Mouse (Mus musculus): ENCODE results near the gene Gng7. TPM values are rescaled to one million over a fixed set of nuclear protein-coding genes. Genes with fewer than 3 reads are reported as not detected.
A peak's percentile ranks its signal among the peaks of the same experiment; 100 is the strongest.
"Not testable (repeated sequence)": the region's sequence is repeated elsewhere in the genome, so short reads cannot be mapped to it uniquely, and the experiment has no call there.

Gene Gng7
- polyA plus RNA-seq, 1 experiment from 2014 or later, result 4.7 TPM

DNA sequence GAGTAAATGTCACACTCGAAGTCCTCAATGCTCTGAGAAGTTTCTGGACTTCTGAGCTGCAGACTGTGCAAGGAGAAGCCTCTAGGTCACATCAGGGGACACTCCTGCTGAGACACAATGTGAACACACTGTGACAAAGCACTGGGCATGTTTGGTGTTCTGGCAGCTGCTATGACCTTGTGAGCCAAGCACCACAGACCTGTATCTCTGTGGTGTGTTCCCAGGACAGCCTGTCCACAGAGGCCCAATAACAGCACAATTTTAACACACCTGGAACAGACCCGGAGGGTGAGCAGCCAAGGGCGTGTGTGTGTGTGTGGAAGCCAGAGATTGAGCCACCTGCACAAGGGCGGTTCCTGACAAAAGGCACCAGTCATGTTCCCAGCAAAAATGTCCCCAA is 20.1 kb downstream of the Gng7 start:
- no peak for DNase-seq (ENCODE audit: low spot score)
- Histone ChIP-seq H3K4me2 (ENCODE audit: low read length) (no peak overlapping the region), H3K4me3 (ENCODE audit: low read depth, low read length) (no peak overlapping the region), H3K27ac (ENCODE audit: low read depth) (no peak overlapping the region), H3K9me3 (ENCODE audit: control insufficient read depth, low read length) (no peaks in the 10 kb centered on the region), H3K36me3 (ENCODE audit: control insufficient read depth, insufficient read depth, low read length) (no peaks in the 10 kb centered on the region), H3K4me1 (replicated peaks; ENCODE audit: control insufficient read depth, insufficient read depth, low read length) (no peaks in the 10 kb centered on the region; the same call in 1 of the 2 replicates), H3K9ac (ENCODE audit: low read length) (no peak overlapping the region), H3K27me3 (replicated peaks; ENCODE audit: control insufficient read depth, insufficient read depth, low read length) (no peaks in the 10 kb centered on the region)
- ATAC-seq (replicated peaks; ENCODE audit: low FRiP score, low TSS enrichment, low read depth), result no peak
- 52% methylated on average over 4 of the region's 4 CpGs for WGBS

- H3K27ac ChIP-seq (ENCODE audit: low read depth), result no peak overlapping the region
- no peak for ATAC-seq (replicated peaks; ENCODE audit: low FRiP score, low TSS enrichment, low read depth)
These were observed 21.5 kb downstream of the Gng7 start for GRCm38 (mm10) chr10:80993276-80993675.

GRCm38 (mm10) chr10:80991945-80992344 is 22.8 kb downstream of the Gng7 start:
- WGBS, result 78% methylated on average over 1 of the region's 1 CpGs
- DNase-seq (ENCODE audit: low spot score) (no peak), ATAC-seq (replicated peaks; ENCODE audit: low FRiP score, low TSS enrichment, low read depth) (no peak)
- Histone ChIP-seq H3K4me1 (replicated peaks; ENCODE audit: control insufficient read depth, insufficient read depth, low read length) (peaks cover 5% of the 10 kb centered on the region; the same call in 1 of the 2 replicates), H3K4me3 (ENCODE audit: low read depth, low read length) (no peak overlapping the region), H3K4me2 (ENCODE audit: low read length) (no peak overlapping the region), H3K36me3 (ENCODE audit: control insufficient read depth, insufficient read depth, low read length) (no peaks in the 10 kb centered on the region), H3K9me3 (ENCODE audit: control insufficient read depth, low read length) (no peaks in the 10 kb centered on the region), H3K27me3 (replicated peaks; ENCODE audit: control insufficient read depth, insufficient read depth, low read length) (0 out of 2 replicates have a peak, but pooled peaks cover 3% of the 10 kb centered on the region), H3K9ac (ENCODE audit: low read length) (no peak overlapping the region), H3K27ac (ENCODE audit: low read depth) (no peak overlapping the region)

More at GRCm38 (mm10) chr10:80993276-80993675, 21.5 kb downstream of the Gng7 start:
- Histone ChIP-seq H3K4me3 (ENCODE audit: low read depth, low read length) (no peak overlapping the region), H3K4me2 (ENCODE audit: low read length) (no peak overlapping the region), H3K4me1 (replicated peaks; ENCODE audit: control insufficient read depth, insufficient read depth, low read length) (no peaks in the 10 kb centered on the region), H3K27me3 (replicated peaks; ENCODE audit: control insufficient read depth, insufficient read depth, low read length) (0 out of 2 replicates have a peak, but pooled peaks cover 3% of the 10 kb centered on the region), H3K36me3 (ENCODE audit: control insufficient read depth, insufficient read depth, low read length) (no peaks in the 10 kb centered on the region), H3K9me3 (ENCODE audit: control insufficient read depth, low read length) (no peaks in the 10 kb centered on the region), H3K9ac (ENCODE audit: low read length) (no peak overlapping the region)
- no peak for DNase-seq (ENCODE audit: low spot score)
- 71% methylated on average over 5 of the region's 5 CpGs for WGBS

DNA sequence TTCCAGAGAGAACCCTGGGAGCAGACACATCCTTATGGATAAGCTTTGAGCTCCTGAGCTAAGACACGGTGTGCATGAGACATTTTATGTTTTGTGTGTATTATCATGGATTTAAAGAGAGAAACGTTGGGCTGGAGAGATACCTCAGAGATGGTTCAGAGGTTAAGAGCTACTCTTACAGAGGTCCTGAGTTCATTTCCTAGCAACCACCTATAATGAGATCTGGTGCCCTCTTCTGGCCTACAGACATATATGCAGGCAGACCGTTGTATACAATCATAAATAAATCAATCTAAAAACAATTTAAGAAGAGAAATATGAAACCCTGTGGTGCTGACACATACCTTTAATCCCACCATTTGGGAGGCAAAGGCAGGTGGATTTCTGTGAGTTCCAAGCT is 23.7 kb downstream of the Gng7 start:
- DNase-seq (ENCODE audit: low spot score) (no peak), ATAC-seq (replicated peaks; ENCODE audit: low FRiP score, low TSS enrichment, low read depth) (no peak)
- Histone ChIP-seq H3K9ac (ENCODE audit: low read length) (no peak overlapping the region), H3K4me2 (ENCODE audit: low read length) (no peak overlapping the region), H3K27me3 (replicated peaks; ENCODE audit: control insufficient read depth, insufficient read depth, low read length) (peaks cover 8% of the 10 kb centered on the region), H3K4me3 (ENCODE audit: low read depth, low read length) (no peak overlapping the region), H3K36me3 (ENCODE audit: control insufficient read depth, insufficient read depth, low read length) (no peaks in the 10 kb centered on the region), H3K27ac (ENCODE audit: low read depth) (no peak overlapping the region), H3K9me3 (ENCODE audit: control insufficient read depth, low read length) (no peaks in the 10 kb centered on the region), H3K4me1 (replicated peaks; ENCODE audit: control insufficient read depth, insufficient read depth, low read length) (peaks cover 5% of the 10 kb centered on the region; the same call in 1 of the 2 replicates)
- WGBS, result 13% methylated on average over 3 of the region's 3 CpGs

- Histone ChIP-seq H3K9ac (ENCODE audit: low read length) (no peak overlapping the region), H3K27me3 (replicated peaks; ENCODE audit: control insufficient read depth, insufficient read depth, low read length) (peaks cover 14% of the 10 kb centered on the region), H3K4me3 (ENCODE audit: low read depth, low read length) (no peak overlapping the region), H3K36me3 (ENCODE audit: control insufficient read depth, insufficient read depth, low read length) (no peaks in the 10 kb centered on the region), H3K27ac (ENCODE audit: low read depth) (no peak overlapping the region), H3K9me3 (ENCODE audit: control insufficient read depth, low read length) (no peaks in the 10 kb centered on the region), H3K4me2 (ENCODE audit: low read length) (no peak overlapping the region), H3K4me1 (replicated peaks; ENCODE audit: control insufficient read depth, insufficient read depth, low read length) (peaks cover 8% of the 10 kb centered on the region; the same call in 1 of the 2 replicates)
- DNase-seq (ENCODE audit: low spot score), result no peak
- no peak for ATAC-seq (replicated peaks; ENCODE audit: low FRiP score, low TSS enrichment, low read depth)
- WGBS, result 77% methylated on average over 7 of the region's 7 CpGs
These were observed 24.3 kb downstream of the Gng7 start for GRCm38 (mm10) chr10:80990406-80990805.

DNA sequence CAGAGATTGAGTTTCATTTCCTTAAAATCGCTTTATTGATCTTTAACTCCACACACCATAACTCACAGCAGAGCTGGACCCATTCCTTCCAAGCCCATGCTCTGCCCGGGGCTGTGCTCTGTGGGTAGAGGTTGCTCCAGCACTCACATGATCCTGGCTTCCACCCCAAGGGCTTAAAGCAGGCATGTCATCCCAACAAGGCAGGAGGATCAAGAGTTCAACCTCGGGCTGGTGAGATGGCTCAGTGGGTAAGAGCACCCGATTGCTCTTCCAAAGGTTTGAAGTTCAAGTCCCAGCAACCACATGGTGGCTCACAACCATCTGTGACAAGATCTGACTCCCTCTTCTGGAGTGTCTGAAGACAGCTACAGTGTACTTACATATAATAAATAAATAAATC is 24.9 kb downstream of the Gng7 start:
- peaks cover 20% of the 10 kb centered on the region for H3K27me3 ChIP-seq (replicated peaks; ENCODE audit: control insufficient read depth, insufficient read depth, low read length)
- not testable (repeated sequence) for H3K4me3 ChIP-seq (ENCODE audit: low read depth, low read length); ATAC-seq (replicated peaks; ENCODE audit: low FRiP score, low TSS enrichment, low read depth); H3K4me1 ChIP-seq (replicated peaks; ENCODE audit: control insufficient read depth, insufficient read depth, low read length); H3K36me3 ChIP-seq (ENCODE audit: control insufficient read depth, insufficient read depth, low read length); DNase-seq (ENCODE audit: low spot score); H3K9ac ChIP-seq (ENCODE audit: low read length); H3K9me3 ChIP-seq (ENCODE audit: control insufficient read depth, low read length); H3K27ac ChIP-seq (ENCODE audit: low read depth); H3K4me2 ChIP-seq (ENCODE audit: low read length)
- 60% methylated on average over 4 of the region's 4 CpGs for WGBS

GRCm38 (mm10) chr10:80989446-80989845 is 25.3 kb downstream of the Gng7 start:
- Histone ChIP-seq H3K36me3 (ENCODE audit: control insufficient read depth, insufficient read depth, low read length) (no peaks in the 10 kb centered on the region), H3K27me3 (replicated peaks; ENCODE audit: control insufficient read depth, insufficient read depth, low read length) (peaks cover 22% of the 10 kb centered on the region), H3K9ac (ENCODE audit: low read length) (no peak overlapping the region), H3K27ac (ENCODE audit: low read depth) (no peak overlapping the region), H3K9me3 (ENCODE audit: control insufficient read depth, low read length) (no peaks in the 10 kb centered on the region), H3K4me3 (ENCODE audit: low read depth, low read length) (no peak overlapping the region), H3K4me1 (replicated peaks; ENCODE audit: control insufficient read depth, insufficient read depth, low read length) (peaks cover 8% of the 10 kb centered on the region; the same call in 1 of the 2 replicates), H3K4me2 (ENCODE audit: low read length) (no peak overlapping the region)
- WGBS, result 63% methylated on average over 6 of the region's 6 CpGs
- no peak for ATAC-seq (replicated peaks; ENCODE audit: low FRiP score, low TSS enrichment, low read depth)
- no peak for DNase-seq (ENCODE audit: low spot score)

DNA sequence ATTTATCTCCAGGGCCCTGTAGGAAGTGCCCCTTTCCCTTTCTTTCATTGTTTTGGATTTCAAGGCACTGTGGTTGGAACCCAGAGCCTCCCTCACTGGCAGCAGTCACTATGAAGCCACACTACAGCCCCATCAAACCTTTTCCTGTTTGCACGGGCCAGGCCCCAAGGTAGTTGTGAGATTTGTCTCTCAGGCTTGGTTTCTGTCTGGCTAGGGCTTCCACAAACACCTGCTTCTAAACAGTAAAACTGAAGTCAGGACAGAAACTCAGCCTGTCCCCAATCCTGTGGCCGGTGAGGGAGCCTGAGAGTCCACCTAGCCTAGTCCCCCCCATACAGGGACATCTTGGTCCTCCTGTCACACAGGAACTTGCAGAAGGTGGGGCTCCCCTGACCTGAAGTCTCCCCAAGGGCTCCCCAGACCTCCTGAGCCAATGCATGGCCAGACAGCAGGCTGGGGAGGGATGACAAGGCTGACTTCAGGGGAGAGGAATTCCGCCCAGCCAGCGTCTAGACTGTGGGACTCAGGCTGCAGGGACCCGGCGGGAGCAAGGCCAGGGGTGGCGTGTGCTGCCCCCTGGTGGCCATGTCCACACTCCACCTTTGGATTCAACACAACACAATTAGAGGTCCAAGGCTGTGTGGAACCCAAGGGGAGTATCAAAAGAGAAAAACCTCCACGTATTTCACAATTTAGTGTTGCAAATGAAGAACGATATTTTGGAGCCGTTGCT is 26.9 kb downstream of the Gng7 start:
- no peaks in the 10 kb centered on the region for H3K36me3 ChIP-seq (ENCODE audit: control insufficient read depth, insufficient read depth, low read length)
- no peaks in the 10 kb centered on the region for H3K9me3 ChIP-seq (ENCODE audit: control insufficient read depth, low read length)
- H3K27me3 ChIP-seq (replicated peaks; ENCODE audit: control insufficient read depth, insufficient read depth, low read length), result peaks cover 27% of the 10 kb centered on the region
- peak overlapping the region; percentile 22; the same call in 1 of the 2 replicates for H3K27ac ChIP-seq (ENCODE audit: low read depth)
- H3K4me3 ChIP-seq (ENCODE audit: low read depth, low read length), result no peak overlapping the region
- peaks cover 8% of the 10 kb centered on the region; the same call in 1 of the 2 replicates for H3K4me1 ChIP-seq (replicated peaks; ENCODE audit: control insufficient read depth, insufficient read depth, low read length)
- H3K4me2 ChIP-seq (ENCODE audit: low read length), result no peak overlapping the region
- ATAC-seq (replicated peaks; ENCODE audit: low FRiP score, low TSS enrichment, low read depth) (peak; percentile 82), DNase-seq (ENCODE audit: low spot score) (peak; percentile 93)
- no peak overlapping the region for H3K9ac ChIP-seq (ENCODE audit: low read length)
- 11% methylated on average over 10 of the region's 10 CpGs for WGBS

DNA sequence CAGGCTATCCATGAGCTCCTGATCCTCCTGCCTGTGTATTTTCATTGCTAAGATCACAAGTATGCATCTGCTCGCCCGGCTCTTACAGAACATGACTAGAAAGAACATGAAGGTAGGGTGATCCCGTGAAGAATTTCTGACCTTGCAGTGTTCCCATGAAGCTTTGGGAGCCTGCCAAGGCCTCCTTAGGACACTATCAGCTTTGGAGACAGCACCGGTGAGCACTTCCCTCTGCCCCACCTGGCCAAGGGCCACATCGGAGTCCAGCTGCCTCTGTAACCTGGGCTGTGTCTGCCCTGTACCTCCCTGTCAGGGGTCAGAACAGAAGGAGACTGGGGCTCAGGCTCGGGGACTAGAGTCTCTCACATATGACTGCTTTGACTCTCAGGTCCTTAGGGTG is 28.0 kb downstream of the Gng7 start:
- Histone ChIP-seq H3K9me3 (ENCODE audit: control insufficient read depth, low read length) (no peaks in the 10 kb centered on the region), H3K9ac (ENCODE audit: low read length) (no peak overlapping the region), H3K36me3 (ENCODE audit: control insufficient read depth, insufficient read depth, low read length) (no peaks in the 10 kb centered on the region), H3K4me2 (ENCODE audit: low read length) (no peak overlapping the region), H3K27me3 (replicated peaks; ENCODE audit: control insufficient read depth, insufficient read depth, low read length) (peaks cover 27% of the 10 kb centered on the region), H3K4me1 (replicated peaks; ENCODE audit: control insufficient read depth, insufficient read depth, low read length) (peaks cover 8% of the 10 kb centered on the region; the same call in 1 of the 2 replicates), H3K4me3 (ENCODE audit: low read depth, low read length) (no peak overlapping the region), H3K27ac (ENCODE audit: low read depth) (no peak overlapping the region)
- DNase-seq (ENCODE audit: low spot score) (no peak), ATAC-seq (replicated peaks; ENCODE audit: low FRiP score, low TSS enrichment, low read depth) (no peak)
- 70% methylated on average over 6 of the region's 6 CpGs for WGBS

Measured in intestine, embryonic 14.5 days (tissue).